In the genomic region with DNA sequence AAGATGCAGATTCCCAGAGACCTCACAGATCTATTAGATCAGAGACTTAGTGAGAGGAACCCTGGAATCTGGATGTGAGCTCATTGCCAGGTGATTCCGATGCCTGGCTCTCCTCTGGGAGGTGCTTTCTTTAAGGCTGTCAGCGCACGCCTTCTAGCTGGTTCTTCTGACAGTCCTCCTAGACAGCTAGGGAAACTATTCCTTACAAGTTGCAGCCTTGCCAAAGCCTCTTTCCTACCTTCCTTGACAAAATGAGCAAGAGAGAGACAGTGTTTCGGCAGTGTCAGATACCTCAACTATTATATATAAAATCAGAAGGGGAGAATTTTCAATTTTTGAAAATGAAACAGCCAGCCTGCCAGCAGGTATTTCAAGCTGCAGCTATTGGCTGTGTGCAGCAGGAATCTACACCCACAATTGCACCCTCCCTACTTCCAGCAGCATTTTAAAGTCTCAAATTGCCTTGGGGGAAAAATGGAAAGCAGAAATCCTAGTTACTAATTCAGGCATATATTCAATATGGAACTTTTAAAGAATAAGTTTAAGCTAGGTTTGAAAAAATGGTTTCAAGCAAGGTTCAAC, we compare ENCODE assay signal across 15 mouse cellular contexts.
"Had no signal": no experiment of that assay in that cellular context is flagged by ENCODE, and none has a peak within 500 bp of the region (broad histone marks: within the 10 kb centered on the region; RNA-seq: fewer than 3 reads in every experiment).

No protein-coding gene starts in this region.

- H3K27me3 ChIP-seq: kidney, embryonic 15.5 days; neural tube, embryonic 13.5 days had no signal

- H3K4me3 ChIP-seq: kidney, embryonic 15.5 days; limb, embryonic 13.5 days; neural tube, embryonic 13.5 days had no signal

- DNase-seq: kidney, adult 2 months; kidney, postnatal 14 days; left cerebral cortex, postnatal 4 days; lung, adult 18-20 months; midbrain, embryonic 14.5 days; retina, postnatal 1 day; right cerebral cortex, postnatal 14 days; spleen, adult 18-20 months; thymus, adult 2 months; thymus, postnatal 25 days had no signal

- ATAC-seq: intestine, embryonic 16.5 days had no signal

- H3K9ac ChIP-seq: kidney, embryonic 15.5 days; limb, embryonic 13.5 days; liver, embryonic 14.5 days; neural tube, embryonic 13.5 days had no signal

- H3K9me3 ChIP-seq: kidney, embryonic 15.5 days; limb, embryonic 13.5 days; neural tube, embryonic 13.5 days had no signal

- H3K4me1 ChIP-seq: kidney, embryonic 15.5 days; limb, embryonic 13.5 days had no signal

- H3K27ac ChIP-seq: kidney, embryonic 15.5 days; limb, embryonic 13.5 days; liver, embryonic 14.5 days; neural tube, embryonic 13.5 days had no signal

- H3K4me2 ChIP-seq: kidney, embryonic 15.5 days; limb, embryonic 13.5 days; neural tube, embryonic 13.5 days had no signal

- H3K36me3 ChIP-seq: kidney, embryonic 15.5 days; limb, embryonic 13.5 days; neural tube, embryonic 13.5 days had no signal
